Mouse (Mus musculus): ENCODE measurements at regions not wholly inside any gene's neighbourhood (a gene's known extent, or its start where the extent isn't known, plus 50 kb on each side); places are given as distances from the start of the nearest gene placed in this dataset.
A peak's percentile ranks its signal among the peaks of the same experiment; 100 is the strongest.

DNA sequence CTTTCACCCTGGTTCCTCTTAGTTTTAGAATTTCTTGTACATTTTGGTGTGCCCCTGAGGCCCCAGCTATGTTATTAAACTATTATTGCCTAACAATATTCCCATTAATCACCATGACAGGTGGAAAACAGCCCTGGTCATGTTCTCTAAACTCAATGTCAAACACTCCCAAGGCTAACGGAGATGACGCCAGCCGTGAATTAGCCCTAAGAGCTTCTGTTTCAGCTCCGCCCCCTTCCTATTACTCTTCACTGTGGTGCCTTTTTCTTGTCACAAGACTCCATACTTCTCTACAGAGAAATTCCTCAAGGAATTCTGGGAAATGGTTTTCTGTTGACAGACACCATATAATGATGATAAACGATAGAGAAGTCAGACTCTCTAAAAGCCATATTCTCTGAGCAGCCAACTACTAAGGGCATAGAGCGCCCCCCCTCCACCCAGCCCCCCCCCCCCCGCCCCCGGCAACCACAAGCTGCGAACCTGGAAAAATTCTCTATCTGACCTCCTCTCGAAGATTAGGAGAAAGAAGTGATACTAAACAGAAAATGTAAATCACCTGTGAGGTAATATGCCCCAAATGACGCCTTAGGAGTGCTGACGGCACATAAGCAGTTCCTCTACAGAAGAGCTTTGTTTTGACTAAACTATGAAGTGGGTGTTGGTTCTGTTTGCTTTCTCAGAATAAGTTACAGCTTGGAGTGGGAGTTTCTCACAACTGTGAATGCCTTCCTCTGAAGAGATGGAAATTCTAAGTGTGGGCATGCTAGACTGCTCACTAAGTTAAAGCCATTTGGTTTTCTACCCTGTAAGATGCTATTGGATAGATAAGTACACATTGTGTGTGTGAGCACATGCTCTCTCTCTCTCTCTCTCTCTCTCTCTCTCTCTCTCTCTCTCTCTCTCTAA, 76.8 kb upstream of the Sfrp2 start:
- TF ChIP-seq POLR2A (IDR thresholded peaks at IDR 0.05; ENCODE audit: control insufficient read depth, low read depth, low read length) = no peak
- no peaks in the 10 kb centered on the region for H3K27me3 ChIP-seq (ENCODE audit: control insufficient read depth, insufficient read depth, low read length)
- no peak overlapping the region for H3K4me3 ChIP-seq (ENCODE audit: control insufficient read depth, low read depth, low read length)
- H3K36me3 ChIP-seq (ENCODE audit: control insufficient read depth, insufficient read depth, low read length) = no peaks in the 10 kb centered on the region
- no peaks in the 10 kb centered on the region for H3K4me1 ChIP-seq (ENCODE audit: control insufficient read depth, insufficient read depth, low read length)
- H3K27ac ChIP-seq (ENCODE audit: control insufficient read depth, insufficient read depth, low read depth, low read length) = no peak overlapping the region

DNA sequence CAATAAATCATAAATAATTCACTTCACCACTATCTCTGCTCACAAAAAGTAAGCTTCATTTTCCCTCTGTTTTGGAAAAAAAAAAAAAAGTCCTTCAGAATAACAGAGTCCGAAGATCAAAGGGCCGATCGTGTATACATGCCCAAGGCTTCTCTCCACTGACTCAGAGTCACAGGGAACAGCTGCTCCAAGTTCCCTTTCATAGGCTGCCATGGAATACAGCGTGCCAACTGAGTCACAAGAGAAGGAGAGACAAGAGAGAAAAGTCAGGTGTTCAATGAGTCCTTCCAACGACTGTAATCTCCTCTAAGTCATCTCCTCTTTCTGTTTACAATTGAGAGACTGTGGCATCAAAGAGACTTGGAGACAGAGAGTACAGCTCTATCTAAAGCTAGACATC, 71.6 kb upstream of the Sfrp2 start:
- Histone ChIP-seq H3K4me3 (ENCODE audit: control insufficient read depth, low read depth, low read length) (no peak overlapping the region), H3K27me3 (ENCODE audit: control insufficient read depth, insufficient read depth, low read length) (no peaks in the 10 kb centered on the region), H3K36me3 (ENCODE audit: control insufficient read depth, insufficient read depth, low read length) (no peaks in the 10 kb centered on the region), H3K27ac (ENCODE audit: control insufficient read depth, insufficient read depth, low read depth, low read length) (no peak overlapping the region), H3K4me1 (ENCODE audit: control insufficient read depth, insufficient read depth, low read length) (no peaks in the 10 kb centered on the region)
- TF ChIP-seq CTCF (IDR thresholded peaks at IDR 0.05; ENCODE audit: control insufficient read depth, insufficient read depth, insufficient replicate concordance, low read depth, low read length) (no peak), POLR2A (IDR thresholded peaks at IDR 0.05; ENCODE audit: control insufficient read depth, low read depth, low read length) (no peak)

DNA sequence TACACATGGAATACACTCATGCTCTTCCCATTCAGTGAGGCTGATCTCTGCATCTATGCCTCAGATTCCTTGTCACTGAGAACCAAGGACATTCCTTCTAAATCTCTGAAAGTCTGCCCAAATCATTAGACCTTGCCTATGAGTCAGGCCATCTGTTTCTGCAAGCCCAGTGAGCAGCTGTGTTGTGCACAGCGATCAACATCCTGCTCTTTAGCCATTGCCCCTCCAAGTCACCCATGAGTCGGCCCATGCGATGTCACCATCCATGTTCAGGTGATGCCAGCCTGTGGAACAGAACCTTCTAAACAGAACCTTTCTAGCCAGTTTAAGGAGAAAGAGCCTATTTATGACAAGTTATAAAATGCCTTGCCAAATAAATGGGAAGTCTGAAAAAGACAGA, 66.4 kb upstream of the Sfrp2 start:
- no peaks in the 10 kb centered on the region for H3K36me3 ChIP-seq (ENCODE audit: control insufficient read depth, insufficient read depth, low read length)
- no peak overlapping the region for H3K4me3 ChIP-seq (ENCODE audit: control insufficient read depth, low read depth, low read length)
- H3K4me1 ChIP-seq (ENCODE audit: control insufficient read depth, insufficient read depth, low read length) = no peaks in the 10 kb centered on the region
- no peaks in the 10 kb centered on the region for H3K27me3 ChIP-seq (ENCODE audit: control insufficient read depth, insufficient read depth, low read length)
- H3K27ac ChIP-seq (ENCODE audit: control insufficient read depth, insufficient read depth, low read depth, low read length) = no peak overlapping the region
- TF ChIP-seq POLR2A (IDR thresholded peaks at IDR 0.05; ENCODE audit: control insufficient read depth, low read depth, low read length) (no peak), CTCF (IDR thresholded peaks at IDR 0.05; ENCODE audit: control insufficient read depth, insufficient read depth, insufficient replicate concordance, low read depth, low read length) (no peak)

DNA sequence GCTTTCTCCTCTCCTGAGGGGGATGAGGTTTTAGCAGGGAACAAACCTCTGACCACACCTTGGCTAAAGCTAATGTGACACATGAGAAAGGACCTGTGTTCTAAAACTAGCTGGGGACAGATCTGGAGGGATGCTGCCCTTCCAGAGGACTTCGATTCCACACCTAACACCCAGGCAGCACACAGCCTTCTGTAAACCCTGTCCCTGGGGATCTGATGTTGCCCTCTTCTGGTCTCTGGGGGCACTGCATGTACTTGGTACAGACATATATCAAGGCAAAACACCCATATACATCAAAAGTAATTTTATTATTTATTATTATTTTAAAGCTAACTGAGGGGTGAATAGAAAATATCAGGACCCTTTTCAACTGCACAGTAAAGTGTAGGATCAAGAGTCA, 65.0 kb upstream of the Sfrp2 start:
- Histone ChIP-seq H3K36me3 (ENCODE audit: control insufficient read depth, insufficient read depth, low read length) (no peaks in the 10 kb centered on the region), H3K27me3 (ENCODE audit: control insufficient read depth, insufficient read depth, low read length) (no peaks in the 10 kb centered on the region), H3K27ac (ENCODE audit: control insufficient read depth, insufficient read depth, low read depth, low read length) (no peak overlapping the region), H3K4me3 (ENCODE audit: control insufficient read depth, low read depth, low read length) (no peak overlapping the region), H3K4me1 (ENCODE audit: control insufficient read depth, insufficient read depth, low read length) (no peaks in the 10 kb centered on the region)
- TF ChIP-seq POLR2A (IDR thresholded peaks at IDR 0.05; ENCODE audit: control insufficient read depth, low read depth, low read length) = no peak
- peak; percentile 32; the same call in 1 of the 2 replicates for TF ChIP-seq CTCF (IDR thresholded peaks at IDR 0.05; ENCODE audit: control insufficient read depth, insufficient read depth, insufficient replicate concordance, low read depth, low read length)

DNA sequence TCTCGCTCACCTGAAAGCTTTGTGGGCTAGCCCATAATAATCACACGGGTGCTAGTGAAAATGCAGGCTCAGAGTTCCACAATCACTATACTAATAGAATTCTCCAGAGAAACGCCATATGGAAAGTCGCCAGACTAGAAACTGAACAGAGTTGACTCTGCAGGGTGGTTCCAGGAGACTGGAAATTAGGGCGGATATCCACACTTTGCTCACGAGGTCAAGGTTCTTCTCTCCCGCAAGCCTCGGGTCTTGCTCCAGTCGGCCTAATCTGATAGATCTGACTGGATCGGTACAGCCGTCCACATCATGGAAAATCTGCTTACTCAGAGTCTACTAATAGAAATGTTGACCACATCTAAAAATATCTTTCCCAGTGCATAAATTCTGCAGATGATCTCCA, 61.6 kb upstream of the Sfrp2 start:
- H3K27me3 ChIP-seq (ENCODE audit: control insufficient read depth, insufficient read depth, low read length) = no peaks in the 10 kb centered on the region
- H3K27ac ChIP-seq (ENCODE audit: control insufficient read depth, insufficient read depth, low read depth, low read length) = no peak overlapping the region
- H3K36me3 ChIP-seq (ENCODE audit: control insufficient read depth, insufficient read depth, low read length) = no peaks in the 10 kb centered on the region
- no peak for TF ChIP-seq CTCF (IDR thresholded peaks at IDR 0.05; ENCODE audit: control insufficient read depth, insufficient read depth, insufficient replicate concordance, low read depth, low read length)
- H3K4me3 ChIP-seq (ENCODE audit: control insufficient read depth, low read depth, low read length) = no peak overlapping the region
- no peaks in the 10 kb centered on the region for H3K4me1 ChIP-seq (ENCODE audit: control insufficient read depth, insufficient read depth, low read length)

DNA sequence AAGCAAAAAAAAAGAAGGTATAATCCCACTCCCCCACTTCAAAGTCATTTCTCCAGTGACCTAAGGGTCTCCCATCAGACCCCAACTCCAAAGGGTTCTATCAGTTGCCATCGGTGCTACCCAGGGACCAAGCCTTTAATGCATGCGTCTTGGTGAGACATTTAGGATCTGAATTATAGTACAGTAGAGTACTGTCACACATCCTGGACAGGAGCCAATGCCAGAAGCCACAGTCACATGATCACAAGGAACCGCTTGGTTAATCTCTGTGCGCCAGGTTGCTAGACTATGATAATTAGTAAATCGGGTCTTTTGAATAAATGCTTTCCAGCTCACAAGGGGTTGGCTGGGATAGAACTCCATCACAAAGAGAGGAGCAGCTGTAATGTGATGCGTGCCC, 60.9 kb upstream of the Sfrp2 start:
- Histone ChIP-seq H3K27me3 (ENCODE audit: control insufficient read depth, insufficient read depth, low read length) (no peaks in the 10 kb centered on the region), H3K36me3 (ENCODE audit: control insufficient read depth, insufficient read depth, low read length) (no peaks in the 10 kb centered on the region), H3K27ac (ENCODE audit: control insufficient read depth, insufficient read depth, low read depth, low read length) (no peak overlapping the region), H3K4me1 (ENCODE audit: control insufficient read depth, insufficient read depth, low read length) (no peaks in the 10 kb centered on the region), H3K4me3 (ENCODE audit: control insufficient read depth, low read depth, low read length) (no peak overlapping the region)
- TF ChIP-seq CTCF (IDR thresholded peaks at IDR 0.05; ENCODE audit: control insufficient read depth, insufficient read depth, insufficient replicate concordance, low read depth, low read length) = no peak
- TF ChIP-seq POLR2A (IDR thresholded peaks at IDR 0.05; ENCODE audit: control insufficient read depth, low read depth, low read length) = no peak

DNA sequence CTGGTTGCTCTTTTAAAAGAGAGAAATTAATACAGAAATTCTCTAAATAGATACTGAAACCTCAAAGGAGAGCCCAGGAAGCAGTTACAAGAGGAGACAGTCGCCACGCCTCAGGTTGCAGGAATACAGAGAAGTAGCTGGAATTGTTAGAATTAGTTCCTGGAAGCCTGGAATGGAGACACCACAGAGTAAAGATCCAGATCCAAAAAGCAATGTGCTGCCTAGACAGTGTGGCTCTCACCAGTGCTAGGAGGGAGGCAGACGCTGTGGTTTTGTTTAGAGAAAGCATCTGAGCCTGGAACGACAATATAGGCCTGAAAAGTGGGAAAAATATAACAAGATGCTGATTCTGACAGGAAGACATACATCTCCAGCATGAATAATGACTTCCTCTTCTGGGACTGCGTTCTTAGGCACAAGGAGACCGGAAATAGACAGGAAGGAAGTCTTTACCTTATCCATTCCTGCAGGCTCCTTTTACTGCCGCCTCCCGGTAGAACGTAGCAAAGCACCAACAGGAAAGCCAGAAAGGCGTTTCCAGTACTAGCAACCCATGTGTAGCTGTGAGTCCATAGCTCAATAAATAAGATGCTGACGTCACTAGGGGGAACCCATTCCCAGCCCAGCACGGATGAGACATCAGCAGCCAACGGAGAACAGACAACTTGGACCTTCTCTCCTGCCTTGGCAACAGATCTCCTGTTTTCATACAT, 59.4 kb upstream of the Sfrp2 start:
- TF ChIP-seq POLR2A (IDR thresholded peaks at IDR 0.05; ENCODE audit: control insufficient read depth, low read depth, low read length) = no peak

More for the DNA sequence above, 59.4 kb upstream of the Sfrp2 start:
- H3K27me3 ChIP-seq (ENCODE audit: control insufficient read depth, insufficient read depth, low read length) = no peaks in the 10 kb centered on the region
- no peak overlapping the region for H3K27ac ChIP-seq (ENCODE audit: control insufficient read depth, insufficient read depth, low read depth, low read length)
- no peak overlapping the region for H3K4me3 ChIP-seq (ENCODE audit: control insufficient read depth, low read depth, low read length)
- no peaks in the 10 kb centered on the region for H3K36me3 ChIP-seq (ENCODE audit: control insufficient read depth, insufficient read depth, low read length)
- no peaks in the 10 kb centered on the region for H3K4me1 ChIP-seq (ENCODE audit: control insufficient read depth, insufficient read depth, low read length)

All from testis, adult 2 months (tissue).